Comparison of ENCODE assay signal across 10 mouse cellular contexts in the genomic region with DNA sequence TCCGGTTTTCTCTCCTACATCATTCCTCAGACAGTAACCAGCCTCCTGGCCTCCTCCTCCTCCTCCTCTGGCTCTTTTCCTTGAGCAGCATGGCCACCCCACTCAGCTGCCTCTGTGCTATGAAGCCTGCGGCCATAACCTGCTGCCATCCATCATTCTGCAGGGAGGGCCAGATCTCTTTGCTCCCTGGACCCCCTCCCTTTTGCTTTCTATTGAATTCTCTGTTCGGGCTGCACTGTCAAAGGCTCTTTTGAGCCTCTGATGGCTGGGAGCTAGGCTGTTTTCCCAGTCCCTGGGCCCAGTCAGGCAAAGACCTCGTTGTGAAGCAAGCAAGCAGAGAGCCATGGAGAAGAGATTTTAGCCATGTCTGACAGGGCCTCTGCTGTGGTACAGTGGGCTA. TPM values are rescaled to one million over a fixed set of nuclear protein-coding genes. Genes with fewer than 3 reads are reported as not detected.
A peak's percentile ranks its signal among the peaks of the same experiment; 100 is the strongest.
DNase-seq lines count a peak whose midpoint lies in the region; ATAC-seq and TF ChIP-seq lines count a peak whose summit lies in the region.
"Had no signal": no experiment of that assay in that cellular context is flagged by ENCODE, and none has a peak within 500 bp of the region (broad histone marks: within the 10 kb centered on the region; RNA-seq: fewer than 3 reads in every experiment).

No protein-coding gene starts in this region.

- no peak for ATAC-seq in heart, embryonic 11.5 days (replicated peaks; ENCODE audit: insufficient number of reproducible peaks, low FRiP score, low TSS enrichment)

- no peaks in the 10 kb centered on the region for H3K27me3 ChIP-seq in heart, embryonic 11.5 days (ENCODE audit: control insufficient read depth, insufficient read depth, low read length)

- no peak overlapping the region for H3K27ac ChIP-seq in heart, embryonic 11.5 days (ENCODE audit: low read depth, low read length)
- H3K27ac ChIP-seq: macrophage had no signal

- no peak overlapping the region for H3K4me3 ChIP-seq in lung, adult 2 months (replicated peaks; ENCODE audit: extremely low read depth, low read depth, low read length)
- H3K4me3 ChIP-seq in heart, embryonic 11.5 days (ENCODE audit: low read depth, low read length) = no peak overlapping the region

- WGBS in lung, adult 2 months = 58% methylated on average over 4 of the region's 4 CpGs
- WGBS in heart, embryonic 11.5 days (ENCODE audit: insufficient replicate concordance) = 62% methylated on average over 4 of the region's 4 CpGs

- peak; percentile 28 to 49 for DNase-seq in cerebellum, postnatal 10 days
- no peak for DNase-seq in cerebellum, postnatal 4 days (ENCODE audit: low spot score in 2 of 2)
- DNase-seq in right cerebral cortex, postnatal 10 days (ENCODE audit: low spot score in 2 of 2) = peak; percentile 62 to 71
- DNase-seq in right cerebral cortex, postnatal 4 days = no peak
- peak; percentile 61 for DNase-seq in mesoderm, embryonic 11.5 days (ENCODE audit: low read depth, low spot score)
- DNase-seq in ovary, adult 18-20 months (ENCODE audit: low spot score) = no peak
- DNase-seq in lung, adult 2 months = no peak
- DNase-seq: cerebellum, postnatal 25 days had no signal

- no peak for TF ChIP-seq POLR2A in lung, adult 2 months (IDR thresholded peaks at IDR 0.05; ENCODE audit: borderline replicate concordance, extremely low read depth, low read depth, low read length)

- no peaks in the 10 kb centered on the region for H3K9me3 ChIP-seq in heart, embryonic 11.5 days (replicated peaks; ENCODE audit: control insufficient read depth, low read length)

- no peak overlapping the region for H3K9ac ChIP-seq in heart, embryonic 11.5 days (ENCODE audit: low read depth, low read length)

- peaks cover 3% of the 10 kb centered on the region for H3K36me3 ChIP-seq in heart, embryonic 11.5 days (ENCODE audit: control insufficient read depth, insufficient read depth, low read length)

- no peak overlapping the region for H3K4me2 ChIP-seq in heart, embryonic 11.5 days

- H3K4me1 ChIP-seq in lung, adult 2 months (ENCODE audit: control insufficient read depth, insufficient read depth, low read length) = no peaks in the 10 kb centered on the region; the same call in 1 of the 2 replicates
- peaks cover 13% of the 10 kb centered on the region for H3K4me1 ChIP-seq in heart, embryonic 11.5 days (ENCODE audit: control insufficient read depth, insufficient read depth, low read length)

- no peak for TF ChIP-seq CTCF in lung, adult 2 months (IDR thresholded peaks at IDR 0.05; ENCODE audit: insufficient read depth, low read length)

RNA-seq across cellular contexts. Expression of a gene that starts 18.7 kb away (rescaled TPM):
- polyA plus RNA-seq in lung, adult 2 months (2012; rRNA removed) = 5.4 and 8.4 TPM in 2 replicates
- 11.8 and 15.8 TPM in 2 replicates for polyA plus RNA-seq in heart, embryonic 11.5 days (2014; fragmentation: Nextera tagmentation; extraction: Ambion mirVana)

RNA-seq across cellular contexts. Expression of a gene that starts 39.6 kb away (rescaled TPM):
- polyA plus RNA-seq in lung, adult 2 months (2012; rRNA removed) = 49.0 and 71.7 TPM in 2 replicates
- 49.7 and 50.4 TPM in 2 replicates for polyA plus RNA-seq in heart, embryonic 11.5 days (2014; fragmentation: Nextera tagmentation; extraction: Ambion mirVana)

Comparison
In these comparisons a context has a peak if more than half of its experiments do, and no peak if none do; other contexts are left out.
1. DNase-seq: peak in cerebellum, postnatal 10 days (2 of 2), right cerebral cortex, postnatal 10 days (2 of 2) and mesoderm, embryonic 11.5 days (single experiment); none in cerebellum, postnatal 4 days (0 of 2), right cerebral cortex, postnatal 4 days (single experiment), ovary, adult 18-20 months (single experiment) and lung, adult 2 months (single experiment).